Mouse (Mus musculus): Measurements from ENCODE around the gene Strn4. TPM values are rescaled to one million over a fixed set of nuclear protein-coding genes. Genes with fewer than 3 reads are reported as not detected.

Gene Strn4
- polyA plus RNA-seq, 1 experiment from 2014 or later, result 74.8 TPM

DNA sequence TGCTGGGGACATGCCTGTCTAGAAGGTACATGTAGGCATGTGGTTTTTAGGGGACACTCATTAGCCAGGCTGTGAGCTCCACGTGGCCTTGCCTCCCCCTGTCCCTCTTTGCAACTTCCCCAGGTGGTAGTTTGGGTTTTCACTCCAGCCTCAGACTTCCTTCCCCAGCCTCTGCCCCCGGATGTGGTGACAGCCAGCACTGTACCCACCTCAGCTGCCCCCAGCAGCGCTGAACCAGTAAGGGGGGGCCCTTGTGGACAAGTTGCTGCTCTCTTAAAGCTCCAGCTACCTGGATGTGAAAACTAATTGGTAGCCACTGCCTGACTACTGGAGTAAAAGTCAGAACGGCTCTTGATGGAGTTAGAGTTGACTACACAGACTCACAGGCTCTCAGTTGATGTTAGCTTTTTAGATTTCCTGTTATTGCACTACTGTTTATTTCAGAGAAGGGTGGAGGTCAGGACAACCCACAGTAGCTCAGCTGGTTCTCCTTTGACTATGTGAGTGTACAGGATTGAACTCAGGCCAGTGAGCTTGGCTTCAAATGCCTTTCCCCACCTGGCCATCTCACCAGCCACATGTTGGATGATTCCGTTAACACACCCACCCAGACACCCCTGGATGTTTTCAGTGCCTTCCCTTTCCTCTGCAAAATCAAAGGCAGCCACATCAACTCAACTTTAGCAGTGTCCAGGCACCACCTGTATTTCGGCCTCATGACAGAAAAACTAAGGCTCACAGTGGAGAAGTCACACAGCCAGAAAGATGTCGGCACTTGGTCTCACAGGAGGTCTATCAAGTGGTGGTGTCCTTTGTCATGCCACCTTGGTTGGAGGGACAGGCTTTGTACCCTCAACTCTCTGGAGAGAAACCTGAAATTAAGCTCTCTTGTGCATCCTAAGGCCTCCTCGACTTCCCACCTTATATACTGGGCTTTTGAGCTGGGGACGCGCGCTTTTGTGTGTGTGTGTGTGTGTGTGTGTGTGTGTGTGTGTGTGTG, 26.2 kb downstream of the Strn4 start:
- Histone ChIP-seq H3K9ac (ENCODE audit: low read depth, low read length) (peak overlapping the region; percentile 73), H3K27me3 (replicated peaks; ENCODE audit: control insufficient read depth, insufficient read depth, low read length) (no peaks in the 10 kb centered on the region), H3K4me3 (ENCODE audit: low read depth, low read length) (peak overlapping the region; percentile 74), H3K9me3 (ENCODE audit: control insufficient read depth, low read length) (no peaks in the 10 kb centered on the region), H3K27ac (ENCODE audit: low read depth, low read length) (peak overlapping the region; percentile 64), H3K36me3 (ENCODE audit: control insufficient read depth, insufficient read depth, low read length) (peaks cover 34% of the 10 kb centered on the region), H3K4me2 (peak overlapping the region; percentile 100), H3K4me1 (replicated peaks; ENCODE audit: control insufficient read depth, insufficient read depth, low read length) (peaks cover 32% of the 10 kb centered on the region)
- ATAC-seq (replicated peaks; ENCODE audit: low FRiP score) (peak; percentile 4), DNase-seq (ENCODE audit: low spot score) (no peak)
- WGBS, result 36% methylated on average over 11 of the region's 11 CpGs

- 1% methylated on average over 31 of the region's 32 CpGs for WGBS
- H3K27me3 ChIP-seq (replicated peaks; ENCODE audit: control insufficient read depth, insufficient read depth, low read length), result no peaks in the 10 kb centered on the region
- peak; percentile 83 for DNase-seq (ENCODE audit: low spot score)
- H3K9ac ChIP-seq (ENCODE audit: low read depth, low read length), result peak within 1 kb of the TSS; percentile 73
- peak; percentile 84 for ATAC-seq (replicated peaks; ENCODE audit: low FRiP score)
- H3K27ac ChIP-seq (ENCODE audit: low read depth, low read length), result peak within 1 kb of the TSS; percentile 64
- H3K4me1 ChIP-seq (replicated peaks; ENCODE audit: control insufficient read depth, insufficient read depth, low read length), result peaks cover 32% of the 10 kb centered on the region
- no peaks in the 10 kb centered on the region for H3K9me3 ChIP-seq (ENCODE audit: control insufficient read depth, low read length)
- H3K4me3 ChIP-seq (ENCODE audit: low read depth, low read length), result peak within 1 kb of the TSS; percentile 74
- H3K36me3 ChIP-seq (ENCODE audit: control insufficient read depth, insufficient read depth, low read length), result peaks cover 26% of the 10 kb centered on the region
- peak within 1 kb of the TSS; percentile 100 for H3K4me2 ChIP-seq
These were observed 27.0 kb downstream of the Strn4 start, which contains the start of gene Prkd2 for GRCm38 (mm10) chr7:16842645-16843063. Gene Prkd2, plus strand, starts transcription at chr7:16842902.

GRCm38 (mm10) chr7:16843441-16844171, 27.9 kb downstream of the Strn4 start:
- peaks cover 32% of the 10 kb centered on the region for H3K4me1 ChIP-seq (replicated peaks; ENCODE audit: control insufficient read depth, insufficient read depth, low read length)
- peak overlapping the region; percentile 64 for H3K27ac ChIP-seq (ENCODE audit: low read depth, low read length)
- peak overlapping the region; percentile 73 for H3K9ac ChIP-seq (ENCODE audit: low read depth, low read length)
- ATAC-seq (replicated peaks; ENCODE audit: low FRiP score), result no peak
- H3K4me2 ChIP-seq, result peak overlapping the region; percentile 100
- 2% methylated on average over 33 of the region's 33 CpGs for WGBS
- no peaks in the 10 kb centered on the region for H3K9me3 ChIP-seq (ENCODE audit: control insufficient read depth, low read length)
- H3K36me3 ChIP-seq (ENCODE audit: control insufficient read depth, insufficient read depth, low read length), result peaks cover 18% of the 10 kb centered on the region
- H3K4me3 ChIP-seq (ENCODE audit: low read depth, low read length), result peak overlapping the region; percentile 74
- no peaks in the 10 kb centered on the region for H3K27me3 ChIP-seq (replicated peaks; ENCODE audit: control insufficient read depth, insufficient read depth, low read length)
- DNase-seq (ENCODE audit: low spot score), result no peak

- Histone ChIP-seq H3K27ac (ENCODE audit: low read depth, low read length) (peak overlapping the region; percentile 43; the same call in 1 of the 2 replicates), H3K4me3 (ENCODE audit: low read depth, low read length) (peak overlapping the region; percentile 74), H3K9ac (ENCODE audit: low read depth, low read length) (peak overlapping the region; percentile 58), H3K27me3 (replicated peaks; ENCODE audit: control insufficient read depth, insufficient read depth, low read length) (no peaks in the 10 kb centered on the region), H3K4me2 (peak overlapping the region; percentile 100), H3K4me1 (replicated peaks; ENCODE audit: control insufficient read depth, insufficient read depth, low read length) (peaks cover 32% of the 10 kb centered on the region), H3K36me3 (ENCODE audit: control insufficient read depth, insufficient read depth, low read length) (peaks cover 12% of the 10 kb centered on the region), H3K9me3 (ENCODE audit: control insufficient read depth, low read length) (no peaks in the 10 kb centered on the region)
- ATAC-seq (replicated peaks; ENCODE audit: low FRiP score) (no peak), DNase-seq (ENCODE audit: low spot score) (no peak)
- WGBS, result 33% methylated on average over 3 of the region's 3 CpGs
These were observed 29.0 kb downstream of the Strn4 start for GRCm38 (mm10) chr7:16844696-16845071.

DNA sequence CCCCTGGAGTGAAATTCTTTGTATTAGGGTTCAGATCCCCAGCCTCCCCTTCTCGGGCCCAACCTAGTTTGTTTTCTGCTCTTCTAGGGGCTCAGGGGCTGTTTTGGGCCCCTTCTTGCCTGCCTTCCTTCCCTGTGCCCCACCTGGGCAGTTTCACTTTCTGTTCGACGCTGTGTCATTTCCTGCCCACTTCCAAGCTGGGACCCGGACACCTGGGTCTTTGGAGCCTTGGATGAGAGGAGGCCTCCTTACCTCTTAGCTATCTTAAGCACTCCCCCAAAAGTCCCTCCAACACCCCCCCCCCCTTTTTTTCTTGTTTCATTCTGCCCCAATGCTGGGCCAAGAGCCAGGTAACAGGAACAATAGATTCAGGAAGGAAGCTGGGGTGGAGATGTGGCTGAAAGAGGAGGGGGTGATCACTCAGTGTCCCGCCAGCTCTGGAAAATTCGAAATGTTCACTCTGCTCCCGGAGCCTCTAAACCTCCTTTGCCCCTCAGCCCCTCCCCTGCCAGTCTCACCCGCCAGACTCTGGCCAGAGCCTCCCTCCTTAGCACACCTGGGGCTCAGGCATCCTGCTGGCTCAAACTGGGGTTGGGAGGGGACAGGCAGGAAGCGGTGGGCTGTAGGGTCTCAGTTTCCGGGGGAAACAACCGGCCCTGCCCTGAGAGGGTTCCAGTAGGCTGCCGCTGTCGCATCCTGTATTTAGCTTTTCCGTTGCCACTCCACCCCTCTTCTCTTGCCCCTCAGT, 29.6 kb downstream of the Strn4 start:
- peak overlapping the region; percentile 58 for H3K9ac ChIP-seq (ENCODE audit: low read depth, low read length)
- H3K36me3 ChIP-seq (ENCODE audit: control insufficient read depth, insufficient read depth, low read length), result peaks cover 11% of the 10 kb centered on the region
- H3K4me1 ChIP-seq (replicated peaks; ENCODE audit: control insufficient read depth, insufficient read depth, low read length), result peaks cover 32% of the 10 kb centered on the region
- peak overlapping the region; percentile 100 for H3K4me2 ChIP-seq
- H3K27ac ChIP-seq (ENCODE audit: low read depth, low read length), result peak overlapping the region; percentile 43
- peak overlapping the region; percentile 74 for H3K4me3 ChIP-seq (ENCODE audit: low read depth, low read length)
- no peaks in the 10 kb centered on the region for H3K27me3 ChIP-seq (replicated peaks; ENCODE audit: control insufficient read depth, insufficient read depth, low read length)
- WGBS, result 20% methylated on average over 14 of the region's 14 CpGs
- DNase-seq (ENCODE audit: low spot score) (no peak), ATAC-seq (replicated peaks; ENCODE audit: low FRiP score) (no peak)
- no peaks in the 10 kb centered on the region for H3K9me3 ChIP-seq (ENCODE audit: control insufficient read depth, low read length)

- ATAC-seq (replicated peaks; ENCODE audit: low FRiP score) (no peak), DNase-seq (ENCODE audit: low spot score) (no peak)
- H3K9ac ChIP-seq (ENCODE audit: low read depth, low read length), result peak overlapping the region; percentile 58; the same call in 1 of the 2 replicates
- peak overlapping the region; percentile 74 for H3K4me3 ChIP-seq (ENCODE audit: low read depth, low read length)
- peaks cover 13% of the 10 kb centered on the region for H3K36me3 ChIP-seq (ENCODE audit: control insufficient read depth, insufficient read depth, low read length)
- peaks cover 32% of the 10 kb centered on the region for H3K4me1 ChIP-seq (replicated peaks; ENCODE audit: control insufficient read depth, insufficient read depth, low read length)
- 26% methylated on average over 10 of the region's 10 CpGs for WGBS
- H3K4me2 ChIP-seq, result peak overlapping the region; percentile 100
- H3K27ac ChIP-seq (ENCODE audit: low read depth, low read length), result no peak overlapping the region
- no peaks in the 10 kb centered on the region for H3K27me3 ChIP-seq (replicated peaks; ENCODE audit: control insufficient read depth, insufficient read depth, low read length)
- H3K9me3 ChIP-seq (ENCODE audit: control insufficient read depth, low read length), result no peaks in the 10 kb centered on the region
These were observed 30.1 kb downstream of the Strn4 start for GRCm38 (mm10) chr7:16845820-16846167.

DNA sequence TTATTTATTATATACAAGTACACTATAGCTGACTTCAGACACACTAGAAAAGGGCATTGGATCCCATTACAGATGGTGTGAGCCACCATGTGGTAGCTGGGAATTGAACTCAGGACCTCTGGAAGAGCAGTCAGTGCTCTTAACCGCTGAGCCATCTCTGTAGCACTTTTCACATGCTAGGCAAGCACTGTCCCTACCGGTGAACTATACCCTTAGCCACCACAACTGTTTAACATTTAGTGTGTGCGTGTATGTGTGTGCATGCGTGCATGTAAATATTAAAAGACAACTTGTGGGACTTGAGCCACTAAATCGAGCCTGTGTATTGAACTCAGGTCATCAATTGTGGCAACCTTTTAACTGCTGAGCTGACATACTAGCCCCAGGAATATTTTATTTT, 31.1 kb downstream of the Strn4 start:
- no peak overlapping the region for H3K4me2 ChIP-seq
- no peak for ATAC-seq (replicated peaks; ENCODE audit: low FRiP score)
- H3K4me1 ChIP-seq (replicated peaks; ENCODE audit: control insufficient read depth, insufficient read depth, low read length), result peaks cover 26% of the 10 kb centered on the region
- no peaks in the 10 kb centered on the region for H3K27me3 ChIP-seq (replicated peaks; ENCODE audit: control insufficient read depth, insufficient read depth, low read length)
- 92% methylated on average over 5 of the region's 5 CpGs for WGBS
- no peak overlapping the region for H3K4me3 ChIP-seq (ENCODE audit: low read depth, low read length)
- H3K36me3 ChIP-seq (ENCODE audit: control insufficient read depth, insufficient read depth, low read length), result peaks cover 13% of the 10 kb centered on the region
- no peak for DNase-seq (ENCODE audit: low spot score)
- H3K9me3 ChIP-seq (ENCODE audit: control insufficient read depth, low read length), result no peaks in the 10 kb centered on the region
- no peak overlapping the region for H3K27ac ChIP-seq (ENCODE audit: low read depth, low read length)
- no peak overlapping the region for H3K9ac ChIP-seq (ENCODE audit: low read depth, low read length)

DNA sequence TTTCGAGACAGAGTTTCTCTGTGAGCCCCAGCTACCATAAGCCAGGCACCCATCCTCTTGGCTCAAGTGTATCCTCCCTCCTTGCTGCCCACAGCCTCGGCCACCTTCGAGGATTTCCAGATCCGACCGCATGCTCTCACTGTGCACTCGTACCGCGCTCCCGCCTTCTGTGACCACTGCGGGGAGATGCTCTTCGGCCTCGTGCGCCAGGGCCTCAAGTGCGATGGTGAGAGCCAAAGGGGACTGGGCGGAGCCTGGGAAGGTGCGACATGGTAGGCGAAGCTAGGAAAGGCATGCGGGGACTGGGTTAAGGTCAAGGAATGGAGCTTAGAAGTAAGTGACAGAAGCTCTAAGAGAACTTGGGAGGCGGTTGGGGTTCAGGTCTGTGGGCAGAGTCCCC, 31.8 kb downstream of the Strn4 start:
- Histone ChIP-seq H3K4me3 (ENCODE audit: low read depth, low read length) (no peak overlapping the region), H3K27ac (ENCODE audit: low read depth, low read length) (no peak overlapping the region), H3K9me3 (ENCODE audit: control insufficient read depth, low read length) (no peaks in the 10 kb centered on the region), H3K9ac (ENCODE audit: low read depth, low read length) (no peak overlapping the region), H3K4me1 (replicated peaks; ENCODE audit: control insufficient read depth, insufficient read depth, low read length) (peaks cover 21% of the 10 kb centered on the region), H3K27me3 (replicated peaks; ENCODE audit: control insufficient read depth, insufficient read depth, low read length) (no peaks in the 10 kb centered on the region), H3K4me2 (no peak overlapping the region), H3K36me3 (ENCODE audit: control insufficient read depth, insufficient read depth, low read length) (peaks cover 13% of the 10 kb centered on the region)
- ATAC-seq (replicated peaks; ENCODE audit: low FRiP score) (no peak), DNase-seq (ENCODE audit: low spot score) (no peak)
- WGBS, result 84% methylated on average over 19 of the region's 19 CpGs

All from liver, embryonic 11.5 days (tissue).